24 mouse cellular contexts compared by ENCODE assay signal in genomic region chr13:113607371-113607770, GRCm38 (mm10). TPM values are rescaled to one million over a fixed set of nuclear protein-coding genes. Genes with fewer than 3 reads are reported as not detected.
DNase-seq lines count a peak whose midpoint lies in the region; ATAC-seq lines count a peak whose summit lies in the region.
"Had no signal": no experiment of that assay in that cellular context is flagged by ENCODE, and none has a peak within 500 bp of the region (broad histone marks: within the 10 kb centered on the region; RNA-seq: fewer than 3 reads in every experiment).

No protein-coding gene starts in this region.

- H3K27ac ChIP-seq in hindbrain, embryonic 16.5 days (ENCODE audit: low read depth, low read length): no peak overlapping the region
- H3K27ac ChIP-seq: embryonic facial prominence, embryonic 15.5 days; forebrain, embryonic 15.5 days; heart, embryonic 13.5 days; hindbrain, embryonic 13.5 days had no signal

- no peak overlapping the region for H3K4me2 ChIP-seq in hindbrain, embryonic 16.5 days (ENCODE audit: low read length)
- H3K4me2 ChIP-seq: embryonic facial prominence, embryonic 15.5 days; forebrain, embryonic 15.5 days; heart, embryonic 13.5 days; hindbrain, embryonic 13.5 days had no signal

- no peaks in the 10 kb centered on the region for H3K36me3 ChIP-seq in splenic B cell, adult 2 months (ENCODE audit: control insufficient read depth, insufficient read depth, low read length, poor library complexity, severe bottlenecking)
- H3K36me3 ChIP-seq in hindbrain, embryonic 16.5 days (ENCODE audit: control insufficient read depth, insufficient read depth, low read length): no peaks in the 10 kb centered on the region
- H3K36me3 ChIP-seq: forebrain, embryonic 15.5 days; G1E; hindbrain, embryonic 13.5 days had no signal

- peak; percentile 80 for DNase-seq in heart, adult 11 months
- DNase-seq in heart, postnatal 25 days (ENCODE audit: low spot score): no peak
- peak; percentile 64 for DNase-seq in ES-CJ7 (ENCODE audit: low read depth, low spot score)
- DNase-seq in splenic B cell, adult 2 months (ENCODE audit: low read depth, low spot score): peak; percentile 8
- DNase-seq: adrenal gland, postnatal 10 days; cerebellum, adult 11 months; cerebellum, adult 8-10 months; embryo, embryonic 11 days; gastrocnemius, postnatal 25 days; heart, postnatal 4 days had no signal

- no peak overlapping the region for H3K9ac ChIP-seq in hindbrain, embryonic 16.5 days (ENCODE audit: low read depth, low read length)
- H3K9ac ChIP-seq: embryonic facial prominence, embryonic 15.5 days; forebrain, embryonic 15.5 days; heart, embryonic 13.5 days; hindbrain, embryonic 13.5 days had no signal

- ATAC-seq in CD4-positive, CD25-positive, alpha-beta regulatory T cell, adult 4 months: peak; percentile 47
- ATAC-seq in erythroid progenitor cell, adult 5-6 weeks (replicated peaks; ENCODE audit: low FRiP score, poor library complexity, severe bottlenecking): no peak
- ATAC-seq in hindbrain, embryonic 16.5 days: no peak
- ATAC-seq: forebrain, embryonic 15.5 days; intestine, embryonic 16.5 days had no signal

- intact Hi-C loops in heart, postnatal 25 days (cut with DNase I): no loop called here

- H3K4me1 ChIP-seq in hindbrain, embryonic 16.5 days (ENCODE audit: control insufficient read depth, insufficient read depth, low read depth, low read length): peaks cover 12% of the 10 kb centered on the region

- H3K9me3 ChIP-seq in hindbrain, embryonic 16.5 days (ENCODE audit: control insufficient read depth, low read length): no peaks in the 10 kb centered on the region
- H3K9me3 ChIP-seq: embryonic facial prominence, embryonic 15.5 days; forebrain, embryonic 15.5 days; G1E; heart, embryonic 13.5 days; hindbrain, embryonic 13.5 days had no signal

- no peaks in the 10 kb centered on the region for H3K27me3 ChIP-seq in splenic B cell, adult 2 months (ENCODE audit: control insufficient read depth, insufficient read depth, low read length, poor library complexity, severe bottlenecking)
- no peaks in the 10 kb centered on the region for H3K27me3 ChIP-seq in hindbrain, embryonic 16.5 days (replicated peaks; ENCODE audit: control insufficient read depth, insufficient read depth, low read length)
- H3K27me3 ChIP-seq: embryonic facial prominence, embryonic 15.5 days; forebrain, embryonic 15.5 days; heart, embryonic 13.5 days; hindbrain, embryonic 13.5 days had no signal

- WGBS in hindbrain, embryonic 16.5 days: 89% methylated on average over 7 of the region's 7 CpGs

- H3K4me3 ChIP-seq in hindbrain, embryonic 16.5 days (ENCODE audit: low read length): no peak overlapping the region
- H3K4me3 ChIP-seq: embryonic facial prominence, embryonic 15.5 days; erythroblast, embryonic 14.5 days; forebrain, embryonic 15.5 days; heart, embryonic 13.5 days; hindbrain, embryonic 13.5 days had no signal

RNA-seq across cellular contexts. Expression of gene Snx18, which starts 11.0 kb away (rescaled TPM):
- total RNA-seq in heart, postnatal 25 days (2021): 10 to 100 TPM; 22.6 to 23.6 TPM
- 10 to 100 TPM in 1 of 2 experiments, 1 to 10 TPM in 1; 6.0 to 11.5 TPM for polyA plus RNA-seq in CD4-positive, CD25-positive, alpha-beta regulatory T cell, adult 4 months (2017; shearing (Covaris generic))
- 5.8 and 6.3 TPM in 2 replicates for total RNA-seq in erythroid progenitor cell, adult 5-6 weeks (2015; ENCODE audit: low replicate concordance)
- total RNA-seq in erythroid progenitor cell, adult 5-6 weeks (2017; ENCODE audit: low replicate concordance): 5.7 and 8.2 TPM in 2 replicates
- polyA plus RNA-seq in hindbrain, embryonic 16.5 days (2015; fragmentation: Nextera tagmentation; extraction: Ambion mirVana): 7.1 and 8.4 TPM in 2 replicates
- polyA plus RNA-seq: G1E had no signal

RNA-seq across cellular contexts. Expression of gene Hspb3, which starts 56.1 kb away (rescaled TPM):
- 10 to 100 TPM; 18.4 to 22.7 TPM for total RNA-seq in heart, postnatal 25 days (2021)
- not detected for polyA plus RNA-seq in CD4-positive, CD25-positive, alpha-beta regulatory T cell, adult 4 months (2017; shearing (Covaris generic))
- total RNA-seq in erythroid progenitor cell, adult 5-6 weeks (2015; ENCODE audit: low replicate concordance): not detected in 2 replicates
- total RNA-seq in erythroid progenitor cell, adult 5-6 weeks (2017; ENCODE audit: low replicate concordance): not detected in 2 replicates
- 0.41 and 0.56 TPM in 2 replicates for polyA plus RNA-seq in hindbrain, embryonic 16.5 days (2015; fragmentation: Nextera tagmentation; extraction: Ambion mirVana)
- total RNA-seq: common myeloid progenitor, adult 5-6 weeks; G1E; granulocyte monocyte progenitor cell, adult 5-6 weeks had no signal
- polyA plus RNA-seq: C2C12; erythroblast, embryonic 14.5 days; forebrain, embryonic 11.5 days; G1E; hindbrain, embryonic 13.5 days; intestine, embryonic 16.5 days had no signal

Comparison
In these comparisons a context has a peak if more than half of its experiments do, and no peak if none do; other contexts are left out.
1. RNA of gene Hspb3, which starts 56.1 kb away (total RNA-seq): 18.4 to 22.7 TPM in heart, postnatal 25 days; not detected in erythroid progenitor cell, adult 5-6 weeks; every median in the first group is over 10 times any median in the second.